Mouse (Mus musculus) embryo, embryonic 9.5 days (tissue): ENCODE measurements around the gene Ak5.

ENCODE experiments used
- DNase-seq: peaks from one replicate; pipeline ENCODE4 v3.0.0-alpha.2; 2017; ENCODE audit errors: extremely low spot score

The Ak5 gene

GRCm38 (mm10) chr3:152516569-152516968, 151.6 kb downstream of the Ak5 start:
- no peak for DNase-seq

- no peak for DNase-seq
These were observed 152.2 kb downstream of the Ak5 start for GRCm38 (mm10) chr3:152515959-152516358.

DNA sequence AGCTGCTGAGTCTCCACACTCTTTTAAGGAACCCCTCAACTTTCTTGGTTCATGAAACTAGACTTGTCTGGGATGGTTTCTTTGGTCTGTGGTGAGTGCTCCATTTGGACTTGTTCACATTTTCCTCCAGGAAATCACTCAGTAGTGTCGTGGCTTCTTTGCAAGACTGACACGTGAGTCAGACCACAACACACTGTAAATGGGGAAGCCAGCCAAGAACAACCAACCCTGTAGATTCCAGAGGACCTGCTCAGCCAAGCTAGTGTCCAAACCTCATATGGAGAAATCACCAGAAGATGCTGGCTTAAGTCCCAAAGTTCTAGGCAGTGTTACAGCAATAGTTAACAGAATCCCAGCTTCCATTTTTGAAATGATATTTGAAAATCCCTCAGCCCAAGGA, 155.6 kb downstream of the Ak5 start:
- DNase-seq = no peak

DNA sequence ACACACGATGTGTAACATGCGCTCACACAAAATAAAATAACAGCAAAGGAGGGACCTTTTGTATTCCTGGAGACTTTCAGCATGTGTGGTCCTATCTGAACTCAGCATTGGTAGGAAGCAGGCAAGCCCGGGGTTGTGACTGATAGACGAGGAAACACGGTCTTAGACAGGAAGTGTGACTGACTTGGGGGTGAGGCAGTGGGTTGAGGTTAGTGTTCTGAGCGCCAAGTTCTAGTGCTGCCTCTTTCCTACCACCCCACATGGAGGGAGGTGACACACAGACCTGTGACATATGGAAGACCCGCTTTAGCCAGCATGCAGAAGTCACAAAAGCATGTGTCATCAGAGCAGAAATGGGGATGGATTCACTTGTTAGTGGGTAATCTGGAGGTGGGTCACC, 158.9 kb downstream of the Ak5 start:
- no peak for DNase-seq

GRCm38 (mm10) chr3:152508419-152508993, 159.7 kb downstream of the Ak5 start:
- DNase-seq = no peak

DNA sequence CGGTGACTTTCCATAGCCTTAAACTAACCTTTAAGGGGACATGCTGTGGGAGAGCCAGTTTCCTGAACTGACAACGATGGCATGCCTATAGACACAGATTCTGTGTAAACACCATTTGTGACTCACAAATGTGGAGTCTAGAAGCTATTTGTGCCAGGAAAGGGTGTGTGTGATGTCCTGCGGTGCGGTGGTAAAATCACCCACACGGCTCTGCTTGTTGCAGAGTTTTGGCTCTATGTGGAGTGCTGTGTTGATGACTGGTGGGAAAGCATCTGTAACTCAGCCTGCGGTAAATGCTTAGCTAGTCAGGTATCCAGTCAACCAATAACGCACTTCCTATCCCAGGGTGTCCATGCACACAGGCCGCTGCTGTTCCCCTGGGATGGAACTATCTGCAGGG, 160.3 kb downstream of the Ak5 start:
- DNase-seq = no peak

DNA sequence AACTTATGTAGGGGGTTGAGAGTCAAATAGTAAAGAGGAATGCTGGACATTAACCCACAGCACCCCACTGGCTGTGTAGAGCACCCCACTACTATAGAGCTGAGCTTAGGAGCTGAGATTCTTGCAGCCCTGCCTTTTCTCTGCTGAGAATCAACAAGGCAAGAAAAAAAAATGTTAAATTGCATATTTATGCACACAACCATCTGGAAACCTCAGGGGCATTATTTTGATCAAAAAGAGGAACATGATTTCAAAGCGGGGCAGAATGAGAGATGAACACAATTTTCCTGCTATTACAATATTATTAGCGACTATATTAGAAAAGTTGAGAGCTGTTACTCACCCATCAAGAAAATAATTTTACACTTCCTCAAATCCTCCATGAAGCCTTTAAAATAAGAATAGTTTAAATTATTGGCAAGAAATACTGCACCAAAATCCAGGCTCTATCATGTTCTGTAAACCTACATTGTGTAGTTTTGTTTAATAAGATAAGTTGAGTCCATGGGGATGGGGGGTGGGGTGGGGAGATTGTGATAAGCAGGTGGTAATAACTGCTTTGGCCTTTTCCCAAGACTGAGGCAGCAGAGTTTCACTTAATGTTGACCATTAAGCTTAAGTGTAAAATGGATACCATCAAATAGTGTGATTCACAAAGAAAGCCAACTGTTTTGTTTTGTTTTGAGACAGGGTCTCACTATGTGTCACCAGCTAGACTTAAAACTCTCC, 169.0 kb downstream of the Ak5 start:
- DNase-seq = no peak

DNA sequence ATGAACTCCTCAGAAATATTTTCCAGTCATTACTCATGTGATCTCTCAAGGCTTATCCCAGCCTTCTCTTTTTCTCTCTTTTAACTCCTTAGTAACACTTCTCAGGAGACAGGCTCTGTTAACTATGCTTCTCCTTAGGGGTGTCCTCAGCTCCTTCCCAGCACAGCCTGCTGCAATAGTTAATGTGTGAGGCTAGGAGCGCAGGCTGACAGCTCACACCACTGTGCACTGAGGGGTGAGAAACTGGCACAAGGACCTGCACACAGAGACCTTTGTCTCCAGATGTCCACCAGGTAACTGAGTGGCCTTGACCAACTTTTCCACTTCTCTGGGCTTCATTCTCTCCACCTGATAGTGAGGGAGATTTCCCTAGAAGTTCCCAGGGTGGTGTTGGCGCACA, 170.3 kb downstream of the Ak5 start:
- no peak for DNase-seq

DNA sequence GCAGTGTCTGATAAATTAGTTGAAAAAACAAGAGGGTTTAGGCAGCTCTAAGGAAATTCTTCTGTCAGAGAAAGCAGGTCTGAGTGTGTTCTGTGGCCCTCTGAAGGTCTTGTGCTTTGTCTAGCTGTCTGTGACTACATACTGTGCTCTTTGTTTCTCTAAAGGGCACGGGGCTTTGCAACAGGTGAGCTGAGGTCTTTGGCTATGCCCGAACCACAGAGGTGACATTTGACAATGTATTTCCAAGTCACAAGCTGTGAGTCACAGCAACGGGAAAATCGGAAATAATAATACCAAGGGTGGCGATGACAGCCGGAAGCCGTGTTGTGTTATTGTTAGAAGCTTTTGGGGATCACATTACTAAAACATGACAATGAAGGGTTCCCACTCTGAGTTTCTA, 171.1 kb downstream of the Ak5 start:
- DNase-seq = no peak

GRCm38 (mm10) chr3:152495415-152495898, 172.7 kb downstream of the Ak5 start:
- no peak for DNase-seq

GRCm38 (mm10) chr3:152494667-152495360, 173.3 kb downstream of the Ak5 start:
- no peak for DNase-seq

DNA sequence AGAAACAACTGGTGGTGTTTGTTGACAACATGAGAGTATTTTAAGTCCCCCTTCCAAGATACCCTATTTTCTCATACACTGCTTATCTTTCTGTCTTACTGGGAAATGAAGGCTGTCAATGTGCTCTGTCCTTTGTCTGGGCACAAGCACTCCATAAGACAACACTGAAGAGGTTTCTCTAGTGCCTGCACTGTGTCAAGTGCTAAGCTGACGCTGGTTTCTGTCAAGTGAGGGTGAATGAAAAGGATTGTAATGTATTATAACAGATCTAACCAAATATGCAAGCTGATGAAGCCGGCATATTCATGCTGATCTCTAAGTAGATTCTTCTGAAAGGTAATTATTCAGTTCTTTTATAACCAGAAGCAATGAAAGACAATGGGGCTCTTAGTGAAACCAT, 174.3 kb downstream of the Ak5 start:
- DNase-seq = no peak

DNA sequence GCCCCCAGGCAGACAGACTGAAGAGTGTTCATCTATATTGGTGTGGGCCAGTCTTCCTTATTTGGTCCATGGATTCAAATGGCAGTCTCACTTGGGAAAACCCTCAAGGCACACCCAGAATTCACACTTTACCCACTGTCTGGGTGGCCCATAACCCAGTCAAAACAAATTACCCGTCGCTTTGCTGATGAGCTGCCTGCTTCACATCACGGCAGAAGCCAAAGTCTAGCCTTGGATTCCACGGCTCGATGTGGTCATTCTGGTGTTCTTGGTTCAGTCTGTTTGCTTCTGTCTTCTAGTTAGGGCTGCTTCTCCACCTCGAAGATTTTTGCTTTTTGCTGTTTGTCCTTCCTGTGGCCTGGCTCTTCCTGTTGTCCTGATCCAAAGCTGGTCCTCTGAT, 175.9 kb downstream of the Ak5 start:
- DNase-seq = no peak

DNA sequence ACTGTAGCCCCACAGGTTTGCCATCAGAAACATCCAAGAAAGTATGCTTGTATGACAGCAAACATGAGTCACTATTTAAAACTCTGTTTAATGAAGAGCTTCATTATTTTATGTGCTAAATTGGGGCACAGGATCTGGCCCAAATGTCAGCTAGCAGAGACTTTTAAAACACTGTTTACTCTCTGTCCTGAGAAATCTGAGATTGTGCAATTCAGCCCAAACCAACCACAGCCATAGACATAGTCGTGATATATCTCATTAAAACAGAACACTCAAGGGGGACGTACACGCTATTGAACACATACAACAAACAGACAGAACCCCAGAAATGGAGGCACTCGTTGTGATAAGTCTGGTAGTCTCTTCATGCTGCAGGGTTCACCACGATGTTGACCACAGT, 177.7 kb downstream of the Ak5 start:
- DNase-seq = no peak

DNA sequence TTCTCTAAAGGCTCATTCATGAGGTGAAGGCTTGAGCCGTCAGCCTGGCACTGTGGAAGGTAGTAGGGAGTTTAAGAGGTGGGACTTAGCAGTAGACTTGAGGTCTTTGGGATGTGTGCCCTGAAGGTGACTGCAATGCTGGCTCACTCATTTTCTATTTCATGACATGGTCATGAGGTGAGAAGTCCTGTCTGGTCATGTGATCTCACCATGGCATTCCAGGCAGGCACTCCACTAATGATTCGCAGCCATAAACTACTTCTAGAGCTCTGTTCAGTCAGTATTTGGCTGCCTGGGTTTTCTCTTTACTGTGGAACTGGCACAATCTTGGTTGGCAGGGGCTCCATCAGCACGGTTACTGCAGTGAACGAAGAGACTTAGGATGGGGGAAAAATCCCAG, 179.2 kb downstream of the Ak5 start:
- DNase-seq = no peak

- no peak for DNase-seq
These were observed 184.0 kb downstream of the Ak5 start for GRCm38 (mm10) chr3:152484206-152484605.

GRCm38 (mm10) chr3:152483800-152484199, 184.4 kb downstream of the Ak5 start:
- DNase-seq = no peak

- DNase-seq = no peak
These were observed 186.0 kb downstream of the Ak5 start for GRCm38 (mm10) chr3:152482182-152482581.

- DNase-seq = no peak
These were observed 187.8 kb downstream of the Ak5 start for GRCm38 (mm10) chr3:152480336-152480735.

DNA sequence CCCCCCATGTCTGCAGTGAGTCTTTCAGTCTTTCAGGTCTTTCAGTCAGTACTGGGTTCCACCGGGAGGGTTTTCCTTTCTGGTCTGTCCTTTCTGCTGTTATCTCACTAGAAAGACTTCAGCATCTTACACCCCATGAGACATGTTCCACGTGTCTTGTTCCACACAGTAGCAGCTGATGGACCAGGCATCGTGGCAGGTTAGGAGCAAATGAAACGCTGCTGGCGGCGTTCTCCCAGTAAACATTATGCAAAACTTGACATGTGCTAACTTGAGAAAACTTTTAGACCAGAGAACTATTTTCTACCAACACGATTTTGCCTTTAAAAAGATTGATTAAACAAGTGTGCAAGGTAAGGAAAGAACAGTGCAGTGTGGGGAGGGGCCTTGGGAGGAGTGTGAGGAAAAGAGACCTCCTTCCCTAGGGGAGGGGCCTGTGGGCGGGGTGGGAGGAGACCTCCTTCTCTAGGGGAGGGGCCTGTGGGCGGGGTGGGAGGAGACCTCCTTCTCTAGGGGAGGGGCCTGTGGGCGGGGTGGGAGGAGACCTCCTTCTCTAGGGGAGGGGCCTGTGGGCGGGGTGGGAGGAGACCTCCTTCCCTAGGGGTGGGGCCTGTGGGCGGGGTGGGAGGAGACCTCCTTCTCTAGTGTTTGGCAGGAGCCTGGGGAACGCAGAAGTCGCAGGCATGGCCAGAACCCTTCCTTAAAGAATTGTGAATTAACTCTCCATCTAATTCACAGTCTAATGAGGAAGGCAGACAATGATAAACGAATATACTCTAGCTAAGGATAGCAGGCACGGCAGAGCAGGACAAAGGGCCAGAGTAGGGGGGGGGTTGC, 189.3 kb downstream of the Ak5 start:
- DNase-seq = peak; percentile 75

DNA sequence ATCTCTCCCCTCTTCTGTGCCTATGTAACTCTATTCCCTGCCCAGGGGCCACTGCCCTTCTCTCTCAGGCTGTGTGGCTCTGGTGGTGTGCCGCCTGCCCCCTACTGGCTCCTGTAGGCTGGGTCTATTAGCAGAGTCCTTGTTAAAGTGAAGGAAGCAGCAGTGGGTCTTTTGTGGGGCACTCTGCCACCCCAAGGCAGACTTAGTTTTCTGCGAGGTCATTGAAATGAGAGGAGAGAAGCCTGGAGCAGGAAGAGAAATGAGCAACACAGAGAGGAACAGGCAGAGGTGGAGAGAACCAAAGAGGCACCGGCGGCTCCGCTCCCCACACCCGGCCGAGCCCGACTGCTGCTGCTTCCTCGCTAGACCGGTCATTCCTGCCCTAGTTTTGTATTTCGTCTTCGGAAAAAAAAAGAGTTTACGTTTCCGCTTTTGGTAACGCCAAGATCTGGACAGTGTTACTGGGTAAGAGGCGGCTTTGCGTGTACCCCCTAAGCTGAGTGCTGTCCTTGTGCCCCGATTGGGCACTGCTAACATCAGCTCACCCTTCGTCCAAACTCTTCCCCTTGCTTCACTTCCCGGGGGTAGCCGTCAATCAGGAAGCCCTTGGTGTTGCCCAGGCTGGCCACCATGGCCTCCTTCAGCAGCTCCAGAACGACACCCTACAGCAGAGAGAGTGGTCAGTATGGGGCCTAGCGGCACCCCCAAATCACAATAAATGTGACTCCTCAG, 190.2 kb downstream of the Ak5 start:
- peak; percentile 77 for DNase-seq
